Mouse (Mus musculus) urinary bladder, postnatal 25 days (tissue): ENCODE measurements around the gene Umodl1.

ENCODE experiments used
- DNase-seq: peaks from one replicate; pipeline ENCODE4 v3.0.0; 2022; ENCODE audit warnings: low spot score

Gene Umodl1

GRCm38 (mm10) chr17:31038381-31038780 lies 83.9 kb downstream of the Umodl1 start:
- peak; percentile 18 for DNase-seq

GRCm38 (mm10) chr17:31039626-31040025 lies 85.2 kb downstream of the Umodl1 start:
- DNase-seq: no peak

DNA sequence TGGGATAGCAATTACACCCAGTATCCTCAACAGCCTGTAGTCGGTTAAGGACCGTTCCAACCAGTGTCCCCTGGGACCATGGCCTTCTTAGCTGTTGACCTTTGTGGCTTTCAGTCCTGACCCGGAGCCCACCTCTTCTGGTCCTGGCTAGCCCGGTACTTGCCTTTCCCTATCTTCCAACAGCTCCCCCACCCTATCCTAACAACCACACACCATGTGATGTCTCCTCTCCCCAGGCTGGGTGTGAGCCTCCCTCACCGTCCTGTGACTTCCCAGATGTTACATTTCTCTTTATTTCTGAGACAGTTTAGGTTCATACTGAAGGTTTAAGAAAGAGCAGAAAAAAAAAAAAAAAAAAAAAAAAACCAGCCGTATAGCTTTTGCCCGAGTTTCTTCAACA lies 86.0 kb downstream of the Umodl1 start:
- DNase-seq: no peak

GRCm38 (mm10) chr17:31042751-31043150 lies 88.3 kb downstream of the Umodl1 start:
- DNase-seq: no peak

DNA sequence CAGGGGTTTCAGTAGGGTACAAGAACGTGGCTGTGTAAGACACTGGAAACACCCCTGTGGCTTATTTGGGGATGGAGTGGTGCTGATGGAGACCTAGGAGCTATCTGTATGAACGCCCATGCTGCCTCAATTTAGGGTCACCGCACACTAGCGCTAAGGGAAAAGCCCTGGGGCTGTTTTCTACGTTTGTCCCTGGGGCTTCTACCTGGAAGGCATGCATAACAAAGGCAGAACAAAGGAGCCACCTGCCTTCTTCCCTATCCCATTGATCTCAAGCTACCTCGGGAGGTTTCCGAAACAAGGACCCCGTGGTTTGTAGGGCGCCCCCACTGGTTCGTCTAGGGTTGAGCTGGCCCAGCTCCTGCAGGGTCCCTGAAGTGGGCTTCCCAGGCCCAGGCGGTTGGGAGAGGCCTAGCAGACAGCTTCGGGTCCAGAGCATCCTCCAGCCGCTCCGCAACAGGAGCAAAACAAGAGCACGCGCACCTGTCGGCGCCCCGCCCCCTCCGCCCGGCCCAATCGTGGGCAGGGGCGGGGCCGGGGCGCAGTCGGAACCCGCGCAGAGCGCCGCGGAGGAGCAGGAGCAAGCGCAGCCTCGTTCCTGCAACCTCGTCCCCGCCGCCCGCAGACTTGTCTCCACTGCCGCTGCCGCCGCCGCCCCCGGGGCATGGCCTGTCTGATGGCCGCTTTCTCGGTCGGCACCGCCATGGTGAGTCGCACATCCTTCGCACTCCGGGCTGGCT lies 102.9 kb downstream of the Umodl1 start, which contains the start of gene Abcg1:
Gene Abcg1, plus strand, starts transcription at position 525 of the 740 bp plus-strand sequence.
- DNase-seq: peak; percentile 40

GRCm38 (mm10) chr17:31057891-31058744 lies 103.7 kb downstream of the Umodl1 start:
- no peak for DNase-seq

- DNase-seq: no peak
Measured at GRCm38 (mm10) chr17:31058745-31059085, 104.3 kb downstream of the Umodl1 start.

DNA sequence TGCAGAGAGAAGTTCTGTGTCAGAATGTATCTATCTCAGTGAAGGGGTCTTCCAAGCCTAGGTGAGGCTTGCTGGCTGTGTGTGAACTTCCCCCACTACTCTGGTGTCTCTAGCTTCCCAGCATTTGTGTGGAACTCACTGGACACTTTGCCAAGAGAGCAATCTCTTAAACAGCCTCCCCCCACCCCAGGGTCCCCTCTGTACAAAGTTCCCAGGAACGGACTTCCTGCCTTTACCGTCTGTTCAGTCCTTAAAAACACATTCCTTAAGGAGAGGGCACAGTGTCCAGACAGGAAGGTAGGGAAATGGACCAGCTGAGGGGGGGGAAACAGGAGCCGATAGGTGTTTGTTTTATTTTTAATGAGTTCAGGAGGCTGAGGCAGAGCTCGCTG lies 105.8 kb downstream of the Umodl1 start:
- no peak for DNase-seq
